Mouse (Mus musculus) neutrophil, adult 5-6 weeks (primary cell): ENCODE data around the gene Grm7. TPM values are rescaled to one million over a fixed set of nuclear protein-coding genes. Genes with fewer than 3 reads are reported as not detected.

ENCODE experiments used
- ATAC-seq: fragments of 151-379, 151-347 bp; 2 replicates; pipeline ENCODE4 v1.8.0; 2017; ENCODE audit warnings: mild to moderate bottlenecking, moderate TSS enrichment; ENCODE audit not compliant: insufficient number of reproducible peaks, poor library complexity, low FRiP score, severe bottlenecking; ENCODE audit errors: extremely low read depth
- total RNA-seq: library from RNA; stranded (forward); fragments of 200-1000 nt; gene quantifications from 2 replicates; pipeline ENCODE4 v1.2.3, GENCODE M21; 2017

The Grm7 gene
- total RNA-seq, 1 experiment from 2014 or later: not detected

- no peak for ATAC-seq
These were observed 166.8 kb downstream of the Grm7 start for GRCm38 (mm10) chr6:110812214-110812613.

- no peak for ATAC-seq
These were observed 172.9 kb downstream of the Grm7 start for GRCm38 (mm10) chr6:110818236-110818635.

GRCm38 (mm10) chr6:110868311-110868710 is 222.9 kb downstream of the Grm7 start:
- ATAC-seq: no peak

GRCm38 (mm10) chr6:110982013-110982412 is 336.6 kb downstream of the Grm7 start:
- no peak for ATAC-seq

- no peak for ATAC-seq
These were observed 393.7 kb downstream of the Grm7 start for GRCm38 (mm10) chr6:111039099-111039498.

- no peak for ATAC-seq
These were observed 400.5 kb downstream of the Grm7 start for GRCm38 (mm10) chr6:111045896-111046295.

GRCm38 (mm10) chr6:111049247-111049646 is 403.9 kb downstream of the Grm7 start:
- no peak for ATAC-seq

- ATAC-seq: no peak
These were observed 408.9 kb downstream of the Grm7 start for GRCm38 (mm10) chr6:111054001-111054975.

GRCm38 (mm10) chr6:111057798-111058197 is 412.4 kb downstream of the Grm7 start:
- ATAC-seq: no peak

- no peak for ATAC-seq
These were observed 414.6 kb downstream of the Grm7 start for GRCm38 (mm10) chr6:111060004-111060403.

GRCm38 (mm10) chr6:111084569-111084968 is 439.2 kb downstream of the Grm7 start:
- no peak for ATAC-seq

- ATAC-seq: no peak
These were observed 449.4 kb downstream of the Grm7 start for GRCm38 (mm10) chr6:111094818-111095217.

GRCm38 (mm10) chr6:111105485-111105884 is 460.1 kb downstream of the Grm7 start:
- ATAC-seq: no peak

GRCm38 (mm10) chr6:111161037-111161436 is 515.7 kb downstream of the Grm7 start:
- no peak for ATAC-seq

- no peak for ATAC-seq
These were observed 550.0 kb downstream of the Grm7 start for GRCm38 (mm10) chr6:111195333-111195732.

GRCm38 (mm10) chr6:111221083-111221729 is 575.8 kb downstream of the Grm7 start:
- ATAC-seq: no peak

- ATAC-seq: no peak
These were observed 609.8 kb downstream of the Grm7 start for GRCm38 (mm10) chr6:111255215-111255614.

- no peak for ATAC-seq
These were observed 611.6 kb downstream of the Grm7 start for GRCm38 (mm10) chr6:111256939-111257338.

GRCm38 (mm10) chr6:111258256-111258655 is 612.9 kb downstream of the Grm7 start:
- ATAC-seq: no peak

GRCm38 (mm10) chr6:111261181-111261580 is 615.8 kb downstream of the Grm7 start:
- ATAC-seq: no peak
